Mouse (Mus musculus): ENCODE measurements around the gene Mstn. TPM values are rescaled to one million over a fixed set of nuclear protein-coding genes. Genes with fewer than 3 reads are reported as not detected.

Mstn gene
- polyA plus RNA-seq, 1 experiment from 2014 or later: 1.3 TPM

GRCm38 (mm10) chr1:53063921-53064320 lies 2.5 kb downstream of the Mstn start:
- WGBS: 89% methylated on average over 4 of the region's 4 CpGs
- Histone ChIP-seq H3K36me3 (replicated peaks) (no peaks in the 10 kb centered on the region), H3K4me3 (no peak overlapping the region), H3K9me3 (no peaks in the 10 kb centered on the region), H3K27me3 (ENCODE audit: poor library complexity, severe bottlenecking) (no peaks in the 10 kb centered on the region), H3K27ac (no peak overlapping the region), H3K4me1 (peaks cover 24% of the 10 kb centered on the region)
- DNase-seq (ENCODE audit: extremely low spot score, low spot score): no peak

- no peak overlapping the region for H3K4me3 ChIP-seq
- no peaks in the 10 kb centered on the region for H3K4me1 ChIP-seq
- no peak for DNase-seq (ENCODE audit: extremely low spot score, low spot score)
- H3K9me3 ChIP-seq: no peaks in the 10 kb centered on the region
- no peak overlapping the region for H3K27ac ChIP-seq
- H3K27me3 ChIP-seq (ENCODE audit: poor library complexity, severe bottlenecking): no peaks in the 10 kb centered on the region
- no peaks in the 10 kb centered on the region for H3K36me3 ChIP-seq (replicated peaks)
- WGBS: 88% methylated on average over 5 of the region's 5 CpGs
Measured at GRCm38 (mm10) chr1:53069726-53070514, 8.5 kb downstream of the Mstn start.

GRCm38 (mm10) chr1:53070664-53071175 lies 9.3 kb downstream of the Mstn start:
- no peak overlapping the region for H3K4me3 ChIP-seq
- DNase-seq (ENCODE audit: extremely low spot score, low spot score): no peak
- H3K27me3 ChIP-seq (ENCODE audit: poor library complexity, severe bottlenecking): no peaks in the 10 kb centered on the region
- H3K27ac ChIP-seq: no peak overlapping the region
- no peaks in the 10 kb centered on the region for H3K9me3 ChIP-seq
- H3K4me1 ChIP-seq: no peaks in the 10 kb centered on the region
- no peaks in the 10 kb centered on the region for H3K36me3 ChIP-seq (replicated peaks)
- 84% methylated on average over 1 of the region's 1 CpGs for whole genome bisulfite sequencing

GRCm38 (mm10) chr1:53076656-53077055 lies 15.2 kb downstream of the Mstn start:
- H3K36me3 ChIP-seq (replicated peaks): no peaks in the 10 kb centered on the region
- no peaks in the 10 kb centered on the region for H3K27me3 ChIP-seq (ENCODE audit: poor library complexity, severe bottlenecking)
- no peaks in the 10 kb centered on the region for H3K4me1 ChIP-seq
- no peak overlapping the region for H3K27ac ChIP-seq
- H3K4me3 ChIP-seq: no peak overlapping the region
- no peak for DNase-seq (ENCODE audit: extremely low spot score, low spot score)
- 92% methylated on average over 3 of the region's 3 CpGs for WGBS
- no peaks in the 10 kb centered on the region for H3K9me3 ChIP-seq

DNA sequence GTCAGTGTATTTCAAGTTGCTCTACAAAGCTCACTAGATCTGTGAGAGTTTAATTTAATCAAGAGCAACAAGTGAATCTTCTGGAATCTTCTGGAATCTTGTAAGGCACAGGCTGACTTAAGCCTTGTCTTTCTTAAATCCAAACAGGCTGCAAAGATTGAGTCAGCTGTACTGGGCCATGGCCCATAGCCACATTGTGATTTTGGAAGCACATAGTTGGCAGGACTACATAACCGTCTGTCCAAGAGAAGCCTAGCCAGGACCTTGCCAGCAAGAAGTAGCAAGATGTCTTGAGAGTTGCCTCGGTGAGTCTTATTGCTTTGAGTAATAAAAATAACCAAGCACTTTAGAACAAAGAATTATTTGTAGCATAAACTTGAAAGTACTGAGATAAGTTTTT lies 18.4 kb downstream of the Mstn start:
- no peak overlapping the region for H3K27ac ChIP-seq
- H3K36me3 ChIP-seq (replicated peaks): no peaks in the 10 kb centered on the region
- H3K27me3 ChIP-seq (ENCODE audit: poor library complexity, severe bottlenecking): no peaks in the 10 kb centered on the region
- H3K9me3 ChIP-seq: no peaks in the 10 kb centered on the region
- no peak for DNase-seq (ENCODE audit: extremely low spot score, low spot score)
- no peak overlapping the region for H3K4me3 ChIP-seq
- H3K4me1 ChIP-seq: no peaks in the 10 kb centered on the region
- 91% methylated on average over 2 of the region's 2 CpGs for WGBS

- no peaks in the 10 kb centered on the region for H3K36me3 ChIP-seq (replicated peaks)
- no peak overlapping the region for H3K4me3 ChIP-seq
- no peak for DNase-seq (ENCODE audit: extremely low spot score, low spot score)
- WGBS: 84% methylated on average over 3 of the region's 3 CpGs
- H3K4me1 ChIP-seq: no peaks in the 10 kb centered on the region
- no peaks in the 10 kb centered on the region for H3K27me3 ChIP-seq (ENCODE audit: poor library complexity, severe bottlenecking)
- H3K27ac ChIP-seq: no peak overlapping the region
- no peaks in the 10 kb centered on the region for H3K9me3 ChIP-seq
Measured at GRCm38 (mm10) chr1:53080603-53081002, 19.2 kb downstream of the Mstn start.

- H3K4me3 ChIP-seq: no peak overlapping the region
- H3K27ac ChIP-seq: no peak overlapping the region
- no peaks in the 10 kb centered on the region for H3K27me3 ChIP-seq (ENCODE audit: poor library complexity, severe bottlenecking)
- DNase-seq (ENCODE audit: extremely low spot score, low spot score): no peak
- H3K36me3 ChIP-seq (replicated peaks): no peaks in the 10 kb centered on the region
- 85% methylated on average over 15 of the region's 15 CpGs for WGBS
- no peaks in the 10 kb centered on the region for H3K9me3 ChIP-seq
- no peaks in the 10 kb centered on the region for H3K4me1 ChIP-seq
Measured at GRCm38 (mm10) chr1:53085256-53085655, 23.8 kb downstream of the Mstn start.

- Histone ChIP-seq H3K4me1 (no peaks in the 10 kb centered on the region), H3K4me3 (no peak overlapping the region), H3K27ac (no peak overlapping the region), H3K27me3 (ENCODE audit: poor library complexity, severe bottlenecking) (no peaks in the 10 kb centered on the region), H3K36me3 (replicated peaks) (no peaks in the 10 kb centered on the region), H3K9me3 (no peaks in the 10 kb centered on the region)
- DNase-seq (ENCODE audit: extremely low spot score, low spot score): no peak
- 75% methylated on average over 4 of the region's 4 CpGs for WGBS
Measured at GRCm38 (mm10) chr1:53085991-53086390, 24.6 kb downstream of the Mstn start.

GRCm38 (mm10) chr1:53093180-53093579 lies 31.7 kb downstream of the Mstn start:
- Histone ChIP-seq H3K27me3 (ENCODE audit: poor library complexity, severe bottlenecking) (no peaks in the 10 kb centered on the region), H3K27ac (no peak overlapping the region), H3K4me1 (no peaks in the 10 kb centered on the region), H3K36me3 (replicated peaks) (no peaks in the 10 kb centered on the region), H3K9me3 (no peaks in the 10 kb centered on the region), H3K4me3 (no peak overlapping the region)
- WGBS: 45% methylated on average over 3 of the region's 3 CpGs
- DNase-seq (ENCODE audit: extremely low spot score, low spot score): no peak

- Histone ChIP-seq H3K27ac (no peak overlapping the region), H3K4me3 (no peak overlapping the region), H3K27me3 (ENCODE audit: poor library complexity, severe bottlenecking) (no peaks in the 10 kb centered on the region), H3K36me3 (replicated peaks) (no peaks in the 10 kb centered on the region), H3K9me3 (no peaks in the 10 kb centered on the region), H3K4me1 (no peaks in the 10 kb centered on the region)
- WGBS: 80% methylated on average over 1 of the region's 1 CpGs
- DNase-seq (ENCODE audit: extremely low spot score, low spot score): no peak
Measured at GRCm38 (mm10) chr1:53110561-53110960, 49.1 kb downstream of the Mstn start.

Other genes starting within 250 kb of the Mstn start
- 10.4 and 12.3 TPM in 2 replicates for gene Inpp1, start 244.0 kb upstream of the Mstn start, polyA plus RNA-seq (2016; fragmentation: Nextera tagmentation; extraction: Ambion mirVana)
- gene Hibch, start 216.7 kb upstream of the Mstn start, polyA plus RNA-seq (2016; fragmentation: Nextera tagmentation; extraction: Ambion mirVana): 21.9 and 23.9 TPM in 2 replicates
- gene 1700019D03Rik, start 41.5 kb upstream of the Mstn start, polyA plus RNA-seq (2016; fragmentation: Nextera tagmentation; extraction: Ambion mirVana): 2.5 and 2.7 TPM in 2 replicates
- not detected in 2 replicates for gene 1700019A02Rik, start 126.0 kb downstream of the Mstn start, polyA plus RNA-seq (2016; fragmentation: Nextera tagmentation; extraction: Ambion mirVana)
- 29.4 and 30.1 TPM in 2 replicates for gene Pms1, start 235.4 kb downstream of the Mstn start, polyA plus RNA-seq (2016; fragmentation: Nextera tagmentation; extraction: Ambion mirVana)
- gene Ormdl1, start 235.5 kb downstream of the Mstn start, polyA plus RNA-seq (2016; fragmentation: Nextera tagmentation; extraction: Ambion mirVana): 88.4 and 92.5 TPM in 2 replicates
- gene Gm28778, start 235.5 kb downstream of the Mstn start, polyA plus RNA-seq (2016; fragmentation: Nextera tagmentation; extraction: Ambion mirVana): not detected in 2 replicates